Mouse (Mus musculus): ENCODE results near the gene Cdk11b. TPM values are rescaled to one million over a fixed set of nuclear protein-coding genes. Genes with fewer than 3 reads are reported as not detected.
A peak's percentile ranks its signal among the peaks of the same experiment; 100 is the strongest.
"Not testable (repeated sequence)": the region's sequence is repeated elsewhere in the genome, so short reads cannot be mapped to it uniquely, and the experiment has no call there.

The Cdk11b gene
- polyA plus RNA-seq, 1 experiment from 2014 or later: 24.9 TPM

- H3K4me3 ChIP-seq (ENCODE audit: low read depth, low read length): no peak overlapping the region
- peaks cover 1% of the 10 kb centered on the region for H3K4me1 ChIP-seq (ENCODE audit: insufficient read depth)
- no peaks in the 10 kb centered on the region for H3K27me3 ChIP-seq (ENCODE audit: insufficient read depth, low read length)
- no peak for TF ChIP-seq CTCF (IDR thresholded peaks at IDR 0.05; ENCODE audit: low read depth)
- no peak for TF ChIP-seq EP300 (IDR thresholded peaks at IDR 0.05; ENCODE audit: low read depth)
- WGBS (ENCODE audit: insufficient replicate concordance): 63% methylated on average over 5 of the region's 5 CpGs
- H3K4me2 ChIP-seq (ENCODE audit: low read depth, low read length): no peak overlapping the region
- ATAC-seq: no peak
- no peak for DNase-seq
- H3K9me3 ChIP-seq (ENCODE audit: low read length): no peaks in the 10 kb centered on the region
- H3K9ac ChIP-seq (replicated peaks): no peak overlapping the region
- no peak overlapping the region for H3K27ac ChIP-seq (ENCODE audit: low read depth)
- H3K36me3 ChIP-seq (replicated peaks; ENCODE audit: insufficient read depth, low read length): peaks cover 60% of the 10 kb centered on the region
Observed at GRCm38 (mm10) chr4:155618321-155618720, 6.3 kb upstream of the Cdk11b start.

- TF ChIP-seq EP300 (IDR thresholded peaks at IDR 0.05; ENCODE audit: low read depth) (peak; percentile 26; the same call in 1 of the 2 replicates), CTCF (IDR thresholded peaks at IDR 0.05; ENCODE audit: low read depth) (no peak)
- H3K27me3 ChIP-seq (ENCODE audit: insufficient read depth, low read length): no peaks in the 10 kb centered on the region
- H3K27ac ChIP-seq (ENCODE audit: low read depth): no peak overlapping the region
- H3K4me2 ChIP-seq (ENCODE audit: low read depth, low read length): no peak overlapping the region
- ATAC-seq (no peak), DNase-seq (no peak)
- no peak overlapping the region for H3K9ac ChIP-seq (replicated peaks)
- peaks cover 2% of the 10 kb centered on the region; the same call in 1 of the 2 replicates for H3K4me1 ChIP-seq (ENCODE audit: insufficient read depth)
- no peaks in the 10 kb centered on the region for H3K9me3 ChIP-seq (ENCODE audit: low read length)
- 61% methylated on average over 6 of the region's 6 CpGs for WGBS (ENCODE audit: insufficient replicate concordance)
- H3K4me3 ChIP-seq (ENCODE audit: low read depth, low read length): no peak overlapping the region
- H3K36me3 ChIP-seq (replicated peaks; ENCODE audit: insufficient read depth, low read length): peaks cover 70% of the 10 kb centered on the region
Observed at GRCm38 (mm10) chr4:155630267-155630666, 5.6 kb downstream of the Cdk11b start.

- Histone ChIP-seq H3K9ac (replicated peaks) (no peak overlapping the region; the same call in 1 of the 2 replicates), H3K27ac (ENCODE audit: low read depth) (no peak overlapping the region), H3K36me3 (replicated peaks; ENCODE audit: insufficient read depth, low read length) (peaks cover 83% of the 10 kb centered on the region), H3K9me3 (ENCODE audit: low read length) (no peaks in the 10 kb centered on the region), H3K27me3 (ENCODE audit: insufficient read depth, low read length) (no peaks in the 10 kb centered on the region), H3K4me3 (ENCODE audit: low read depth, low read length) (no peak overlapping the region), H3K4me1 (ENCODE audit: insufficient read depth) (no peaks in the 10 kb centered on the region), H3K4me2 (ENCODE audit: low read depth, low read length) (no peak overlapping the region)
- no peak for DNase-seq
- TF ChIP-seq CTCF (IDR thresholded peaks at IDR 0.05; ENCODE audit: low read depth): no peak
- TF ChIP-seq EP300 (IDR thresholded peaks at IDR 0.05; ENCODE audit: low read depth): no peak
- ATAC-seq: peak; percentile 54; the same call in 1 of the 2 replicates
Observed at GRCm38 (mm10) chr4:155635766-155636499, 11.3 kb downstream of the Cdk11b start.

GRCm38 (mm10) chr4:155643531-155643930 is 18.9 kb downstream of the Cdk11b start:
- Histone ChIP-seq H3K27me3 (ENCODE audit: insufficient read depth, low read length) (no peaks in the 10 kb centered on the region), H3K4me3 (ENCODE audit: low read depth, low read length) (no peak overlapping the region), H3K27ac (ENCODE audit: low read depth) (no peak overlapping the region), H3K9ac (replicated peaks) (no peak overlapping the region), H3K4me2 (ENCODE audit: low read depth, low read length) (no peak overlapping the region), H3K9me3 (ENCODE audit: low read length) (no peaks in the 10 kb centered on the region), H3K4me1 (ENCODE audit: insufficient read depth) (no peaks in the 10 kb centered on the region), H3K36me3 (replicated peaks; ENCODE audit: insufficient read depth, low read length) (peaks cover 61% of the 10 kb centered on the region)
- no peak for DNase-seq
- no peak for TF ChIP-seq CTCF (IDR thresholded peaks at IDR 0.05; ENCODE audit: low read depth)
- no peak for TF ChIP-seq EP300 (IDR thresholded peaks at IDR 0.05; ENCODE audit: low read depth)
- ATAC-seq: no peak
- WGBS (ENCODE audit: insufficient replicate concordance): 92% methylated on average over 1 of the region's 1 CpGs

GRCm38 (mm10) chr4:155645308-155645707 is 20.7 kb downstream of the Cdk11b start, which contains the start of gene Gm10563:
TSS of gene Gm10563 (minus strand) at chr4:155645408.
- H3K27me3 ChIP-seq (ENCODE audit: insufficient read depth, low read length); H3K4me1 ChIP-seq (ENCODE audit: insufficient read depth); H3K9ac ChIP-seq (replicated peaks); H3K4me2 ChIP-seq (ENCODE audit: low read depth, low read length); H3K4me3 ChIP-seq (ENCODE audit: low read depth, low read length); DNase-seq; H3K27ac ChIP-seq (ENCODE audit: low read depth); ATAC-seq; H3K9me3 ChIP-seq (ENCODE audit: low read length): not testable (repeated sequence)
- H3K36me3 ChIP-seq (replicated peaks; ENCODE audit: insufficient read depth, low read length): peaks cover 66% of the 10 kb centered on the region
- 86% methylated on average over 2 of the region's 2 CpGs for WGBS (ENCODE audit: insufficient replicate concordance)

- no peaks in the 10 kb centered on the region for H3K4me1 ChIP-seq (ENCODE audit: insufficient read depth)
- H3K36me3 ChIP-seq (replicated peaks; ENCODE audit: insufficient read depth, low read length): peaks cover 64% of the 10 kb centered on the region
- ATAC-seq (no peak), DNase-seq (no peak)
- no peak overlapping the region for H3K9ac ChIP-seq (replicated peaks)
- TF ChIP-seq CTCF (IDR thresholded peaks at IDR 0.05; ENCODE audit: low read depth) (no peak), EP300 (IDR thresholded peaks at IDR 0.05; ENCODE audit: low read depth) (no peak)
- WGBS (ENCODE audit: insufficient replicate concordance): 81% methylated on average over 5 of the region's 5 CpGs
- no peaks in the 10 kb centered on the region for H3K9me3 ChIP-seq (ENCODE audit: low read length)
- no peaks in the 10 kb centered on the region for H3K27me3 ChIP-seq (ENCODE audit: insufficient read depth, low read length)
- H3K27ac ChIP-seq (ENCODE audit: low read depth): no peak overlapping the region
- no peak overlapping the region for H3K4me2 ChIP-seq (ENCODE audit: low read depth, low read length)
- H3K4me3 ChIP-seq (ENCODE audit: low read depth, low read length): no peak overlapping the region
Observed at GRCm38 (mm10) chr4:155645721-155646120, 21.1 kb downstream of the Cdk11b start.

All from liver, postnatal 0 days (tissue).